Mouse (Mus musculus) testis, postnatal 10 days (tissue): Measurements from ENCODE around the gene Abcg5.

Experiments
- DNase-seq: peaks from one replicate; pipeline ENCODE4 v3.0.0; 2021; ENCODE audit warnings: low spot score

Abcg5 gene

DNA sequence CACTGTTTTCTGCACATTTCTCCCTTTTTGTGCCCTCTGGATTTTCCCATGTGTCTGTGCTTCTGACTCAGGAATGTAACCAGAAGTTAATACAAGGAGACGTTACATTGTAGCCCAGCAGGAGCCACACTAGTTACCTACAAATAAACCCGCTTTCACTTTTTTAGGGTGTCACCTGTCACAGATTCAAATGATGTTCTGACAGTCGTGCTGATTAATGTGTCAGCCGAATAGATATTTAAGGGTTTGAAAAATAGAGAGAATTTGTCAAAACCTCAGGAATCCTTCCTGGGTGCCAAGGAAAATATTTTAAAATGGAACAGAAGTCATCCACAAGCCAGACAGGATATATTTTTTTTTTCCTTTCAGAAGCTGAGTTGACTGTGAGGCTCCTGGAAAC lies 2.5 kb upstream of the Abcg5 start:
- no peak for DNase-seq

GRCm38 (mm10) chr17:84684284-84684683 lies 1.5 kb upstream of the Abcg5 start:
- DNase-seq = no peak

DNA sequence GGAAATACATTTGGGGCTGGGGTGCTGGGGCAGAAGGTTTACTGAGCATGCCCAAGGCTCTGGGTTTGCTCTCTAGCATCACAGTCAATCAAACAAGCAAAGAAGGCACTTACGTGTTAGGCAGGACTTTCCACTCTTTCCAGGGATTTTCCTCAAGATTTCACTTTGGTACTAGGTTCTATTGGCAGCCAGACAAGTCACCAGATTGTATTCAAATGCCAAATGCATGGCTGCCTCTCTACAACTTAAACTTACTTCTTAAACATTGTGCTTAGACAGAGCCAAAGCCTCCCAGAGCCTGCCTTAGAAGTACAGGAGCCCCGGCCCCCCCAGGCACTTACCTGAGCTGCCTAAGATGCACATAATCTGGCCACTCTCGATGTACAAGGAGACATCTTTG lies 1.1 kb downstream of the Abcg5 start:
- no peak for DNase-seq

DNA sequence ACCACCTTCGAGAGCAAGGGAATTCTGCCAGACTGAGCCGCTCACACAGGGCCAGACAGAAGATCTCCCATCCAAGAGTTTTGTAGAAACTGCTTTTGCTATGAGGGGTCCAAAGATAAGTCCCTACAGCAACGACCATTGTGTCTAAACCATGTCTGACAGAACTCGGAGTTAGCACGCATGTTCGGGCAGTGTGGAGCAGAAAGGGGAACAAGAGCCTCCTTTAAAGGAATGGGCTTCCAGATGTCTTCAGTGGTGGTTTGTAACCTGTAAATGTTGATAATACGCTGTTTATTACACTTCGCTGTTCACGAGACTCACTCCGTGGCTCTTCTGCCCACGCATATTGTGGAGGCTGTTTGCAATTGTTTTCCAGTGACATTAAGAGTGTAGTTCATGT lies 5.2 kb downstream of the Abcg5 start:
- no peak for DNase-seq

- DNase-seq = peak; percentile 59
These were observed 6.9 kb downstream of the Abcg5 start, which contains the start of gene Abcg8 for GRCm38 (mm10) chr17:84675951-84676366. Gene Abcg8, plus strand, starts transcription at chr17:84676302.

- DNase-seq = no peak
These were observed 7.6 kb downstream of the Abcg5 start for GRCm38 (mm10) chr17:84675204-84675603.

- DNase-seq = no peak
These were observed 8.8 kb downstream of the Abcg5 start for GRCm38 (mm10) chr17:84674048-84674447.

DNA sequence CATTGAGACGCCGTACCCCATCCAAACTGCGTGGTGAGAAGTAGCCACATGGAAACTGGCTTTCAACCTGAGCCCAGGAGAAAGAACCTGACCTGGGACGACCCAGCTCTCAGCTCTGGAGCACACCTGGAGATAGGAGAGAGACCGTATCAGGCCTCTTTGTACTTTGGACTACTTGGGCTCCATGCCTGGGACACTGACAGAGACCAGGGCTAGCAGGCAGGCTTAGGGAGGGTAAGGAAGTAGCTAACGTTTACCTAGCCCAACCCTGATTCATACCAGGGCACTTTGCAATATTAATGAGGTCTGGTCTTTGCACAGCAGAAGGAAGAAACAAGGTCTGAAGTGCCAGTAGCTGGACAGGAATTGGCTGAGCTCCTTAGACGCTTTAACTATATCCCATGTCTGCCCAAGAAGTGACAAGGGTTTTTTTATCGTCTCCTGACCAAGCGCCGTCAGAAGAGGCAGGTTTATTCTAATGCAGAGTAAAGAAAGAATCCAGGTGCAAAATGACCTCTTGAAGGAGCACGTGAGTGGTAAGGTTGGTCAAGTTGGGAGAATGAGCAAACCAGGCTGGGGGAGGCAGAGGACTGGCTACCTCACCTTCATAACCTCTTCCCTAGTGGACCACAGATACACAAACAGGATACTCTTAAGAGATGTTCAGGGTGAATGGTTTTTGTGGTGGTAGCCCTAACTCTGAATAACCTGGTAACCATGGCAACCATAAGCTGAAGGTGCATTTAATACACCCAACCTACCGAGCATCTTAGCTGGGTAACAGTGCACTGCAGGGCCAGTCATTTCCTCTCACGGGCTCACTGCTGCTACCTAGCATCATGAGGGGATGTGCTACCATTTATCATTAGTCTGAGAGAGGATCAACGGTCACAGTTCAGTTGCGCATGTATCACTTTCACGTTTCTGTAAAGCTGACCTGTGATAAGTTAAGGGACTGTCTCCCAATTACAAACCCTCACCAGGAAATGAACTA lies 10.1 kb downstream of the Abcg5 start:
- no peak for DNase-seq

DNA sequence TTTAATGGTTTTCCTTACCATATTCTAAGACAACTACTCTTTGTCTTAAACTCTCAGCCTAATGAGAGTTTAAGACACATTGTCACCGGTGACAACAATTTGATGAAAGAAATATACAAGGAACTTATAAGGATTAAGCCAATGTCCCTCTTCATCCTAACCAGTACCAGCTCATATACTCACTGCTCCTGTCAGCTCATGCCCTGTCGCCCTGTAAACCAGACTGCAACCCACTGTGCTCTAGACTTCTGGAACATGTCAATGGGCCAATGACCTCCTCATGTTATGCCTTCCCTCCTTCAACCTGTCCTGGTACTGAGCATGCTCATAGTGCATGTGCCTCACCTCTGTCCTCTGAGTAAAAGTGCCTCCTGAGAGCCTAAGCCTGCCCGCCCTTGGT lies 15.0 kb downstream of the Abcg5 start:
- DNase-seq = no peak

DNA sequence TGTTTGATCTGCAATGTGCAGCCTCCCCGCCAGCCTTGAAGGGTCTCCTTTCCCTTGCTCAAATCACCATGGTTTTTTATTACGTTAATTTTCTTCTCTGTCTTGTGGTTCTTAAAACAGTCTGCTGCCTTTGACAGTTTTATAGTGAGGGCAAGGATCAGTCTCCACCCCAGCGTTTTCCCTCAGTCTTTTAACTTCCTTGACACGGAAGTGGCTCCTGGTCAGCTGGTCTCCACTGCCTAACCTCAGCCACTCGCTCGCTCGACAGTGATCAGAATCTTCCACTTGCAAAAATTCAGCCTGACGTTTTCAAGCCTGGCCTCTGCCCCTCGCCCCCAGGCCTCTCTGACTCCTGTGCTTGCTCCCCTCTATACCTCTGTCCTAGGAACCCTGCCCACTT lies 17.1 kb downstream of the Abcg5 start:
- no peak for DNase-seq

DNA sequence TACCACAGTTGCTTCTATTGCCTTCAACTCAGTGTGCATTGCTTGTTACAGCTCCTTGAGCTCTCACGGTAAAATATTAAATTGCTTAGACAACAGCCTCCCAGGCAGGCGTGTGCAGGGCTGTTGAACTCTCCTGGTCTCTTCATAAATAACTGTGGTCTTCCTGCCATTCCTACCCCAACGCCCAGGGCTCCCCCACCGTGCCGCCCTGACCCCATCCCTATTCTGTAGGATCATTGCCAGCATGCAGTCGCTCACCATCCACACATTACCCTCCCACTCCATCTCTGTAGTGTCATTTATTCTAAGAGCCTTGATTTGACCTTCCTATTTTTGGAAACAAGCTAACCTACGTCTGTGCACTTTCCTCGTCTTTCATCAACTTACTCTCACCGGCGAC lies 17.8 kb downstream of the Abcg5 start:
- DNase-seq = no peak

- DNase-seq = no peak
These were observed 23.9 kb downstream of the Abcg5 start for GRCm38 (mm10) chr17:84658951-84659350.

DNA sequence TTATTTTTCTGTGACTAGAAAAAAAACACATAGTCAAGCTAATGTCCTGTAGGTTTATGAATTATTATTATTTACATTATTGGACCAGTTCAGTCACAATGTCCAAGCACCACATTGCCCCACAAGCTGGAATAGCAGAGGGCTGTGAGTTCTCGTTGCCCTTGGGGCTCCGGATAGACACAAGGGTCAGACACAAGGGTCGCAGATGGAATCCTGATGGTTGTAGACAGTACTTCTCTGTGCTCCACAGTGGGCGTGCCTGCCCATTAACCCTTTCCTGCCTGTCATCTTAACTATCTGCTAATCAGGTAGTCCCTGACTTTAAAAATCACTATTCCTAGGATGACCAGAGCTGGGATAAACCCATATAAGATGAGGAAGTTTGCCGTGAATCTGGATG lies 24.6 kb downstream of the Abcg5 start:
- DNase-seq = no peak

DNA sequence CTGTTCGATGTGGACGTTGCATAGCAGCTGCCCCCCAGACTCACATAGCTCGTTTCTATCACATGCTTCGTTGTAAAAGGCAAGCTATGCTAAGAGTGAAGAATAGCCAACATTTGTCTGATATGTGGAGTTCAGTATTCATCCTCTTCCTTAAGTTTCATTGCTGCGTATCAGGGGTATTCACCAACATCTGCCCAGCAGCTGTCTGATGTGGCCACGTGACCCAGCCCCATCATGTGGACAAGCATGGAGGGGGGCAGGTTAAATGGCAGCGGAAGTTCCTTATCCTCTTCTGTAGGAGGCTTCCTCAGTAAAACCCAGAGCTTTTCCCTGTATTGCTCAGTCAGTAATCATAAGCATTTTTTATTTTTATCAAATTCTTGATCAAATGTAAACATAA lies 25.0 kb downstream of the Abcg5 start:
- no peak for DNase-seq

GRCm38 (mm10) chr17:84657422-84657732 lies 25.4 kb downstream of the Abcg5 start:
- DNase-seq = no peak

GRCm38 (mm10) chr17:84656653-84657421 lies 26.0 kb downstream of the Abcg5 start:
- DNase-seq = no peak

- no peak for DNase-seq
These were observed 26.6 kb downstream of the Abcg5 start for GRCm38 (mm10) chr17:84656205-84656604.

- DNase-seq = no peak
These were observed 29.3 kb downstream of the Abcg5 start for GRCm38 (mm10) chr17:84653544-84653943.

- DNase-seq = no peak
These were observed 32.4 kb downstream of the Abcg5 start for GRCm38 (mm10) chr17:84650302-84651017.

DNA sequence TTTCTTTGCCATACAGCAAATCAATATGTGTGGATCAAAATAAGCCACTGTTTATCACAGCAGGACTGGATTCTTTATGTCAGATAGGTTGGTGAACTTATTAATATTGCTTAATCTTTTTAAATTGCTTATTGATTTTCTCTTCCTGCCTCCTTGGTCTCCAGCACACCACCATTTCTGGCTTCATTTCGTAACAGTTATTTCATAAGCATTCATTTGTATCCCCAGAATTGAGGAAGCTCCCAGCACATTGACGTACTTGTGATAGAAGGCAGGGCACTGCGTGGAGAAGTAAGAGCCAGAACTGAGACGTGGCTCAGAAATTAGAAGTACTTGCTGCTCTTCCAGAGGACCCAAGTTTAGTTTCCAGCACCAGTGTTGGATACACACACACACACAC lies 35.2 kb downstream of the Abcg5 start:
- DNase-seq = no peak

DNA sequence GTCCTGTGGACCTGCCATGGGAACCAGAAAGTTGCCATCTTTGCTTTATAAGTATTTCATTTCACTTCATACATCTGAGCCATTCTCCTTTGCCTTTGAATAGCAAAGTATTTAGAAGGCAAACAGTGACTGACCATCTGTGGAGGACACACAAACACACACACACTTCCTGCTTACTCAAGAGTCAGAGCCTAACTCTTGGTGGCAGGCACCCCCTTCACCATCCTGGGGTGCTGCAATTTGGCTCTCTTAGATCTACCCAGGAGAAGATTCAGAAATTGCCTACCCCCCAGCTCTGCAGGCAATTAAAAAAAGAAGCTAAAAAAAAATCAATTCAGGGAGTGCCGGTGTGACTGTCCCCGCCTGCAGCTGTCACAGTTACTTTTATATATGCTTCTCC lies 36.3 kb downstream of the Abcg5 start:
- no peak for DNase-seq

- DNase-seq = no peak
These were observed 36.9 kb downstream of the Abcg5 start for GRCm38 (mm10) chr17:84645894-84646293.

DNA sequence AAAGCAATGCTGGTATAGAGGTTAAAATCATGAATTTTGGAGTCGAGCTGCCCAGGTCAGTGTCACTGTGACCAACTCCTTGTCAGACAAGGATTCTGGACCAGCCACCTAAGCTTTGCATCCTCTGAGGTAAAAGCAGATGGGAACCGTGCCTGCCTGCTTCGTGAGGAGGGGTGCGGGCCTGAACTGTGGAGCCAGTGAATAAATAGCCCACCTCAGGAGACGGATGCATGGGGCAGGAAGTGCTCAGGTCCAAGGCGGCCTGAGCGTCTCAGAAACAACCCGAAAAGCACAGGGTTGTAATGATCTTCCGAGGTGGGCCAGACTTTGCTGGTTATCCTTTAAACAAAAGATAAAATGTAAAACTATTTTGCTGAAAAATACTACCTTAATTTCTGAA lies 37.7 kb downstream of the Abcg5 start:
- no peak for DNase-seq
